Mouse (Mus musculus) erythroid progenitor cell, adult 5-6 weeks (primary cell): ENCODE results near the gene Lax1. TPM values are rescaled to one million over a fixed set of nuclear protein-coding genes. Genes with fewer than 3 reads are reported as not detected.
"Not testable (repeated sequence)": the region's sequence is repeated elsewhere in the genome, so short reads cannot be mapped to it uniquely, and the experiment has no call there.

Experiments
- ATAC-seq: replicated peaks from 2 replicates; pipeline ENCODE4 v1.8.0; 2016; ENCODE audit warnings: moderate number of reproducible peaks, mild to moderate bottlenecking, moderate TSS enrichment, inconsistent platforms; ENCODE audit not compliant: poor library complexity, low FRiP score, severe bottlenecking
- total RNA-seq, 2 experiments: library from RNA; stranded (forward) in 1 of 2; stranded (reverse) in 1 of 2; fragments of 150-400 nt in 1 of 2; fragments of 186-747, 209-891 nt in 1 of 2; gene quantifications; 2 replicates each; pipeline versions ENCODE4 v1.2.3 to v1.2.4; 2015 to 2017; ENCODE audit warnings: low replicate concordance in 2 of 2

Lax1 gene
- total RNA-seq (2015; ENCODE audit: low replicate concordance) (2.9 TPM in 1 of 2 replicates, not detected in the other), total RNA-seq (2017; ENCODE audit: low replicate concordance) (1.8 and 4.0 TPM in 2 replicates)

DNA sequence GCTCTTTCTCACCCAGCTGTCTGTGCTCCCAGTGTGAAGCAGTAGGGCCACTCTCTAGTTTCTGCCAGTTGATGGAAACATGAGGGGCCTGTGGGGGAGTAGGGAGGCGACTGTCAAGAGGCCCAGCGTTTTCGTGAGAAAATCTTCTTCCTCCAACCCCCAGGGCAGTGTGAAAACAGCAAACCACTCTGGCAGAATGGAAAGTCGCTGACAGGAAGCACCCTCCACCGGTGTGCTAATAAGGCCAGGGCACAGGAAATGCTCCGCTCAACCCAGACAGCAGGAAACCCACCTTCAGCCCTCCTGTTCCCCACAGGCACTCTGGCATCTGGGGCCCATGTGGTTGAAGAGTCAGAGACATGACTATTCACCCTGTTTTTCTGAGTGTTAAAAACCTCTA is at the start of gene Lax1:
Lax1 (minus strand) TSS at position 212 of the 400 bp plus-strand sequence.
- ATAC-seq = no peak

DNA sequence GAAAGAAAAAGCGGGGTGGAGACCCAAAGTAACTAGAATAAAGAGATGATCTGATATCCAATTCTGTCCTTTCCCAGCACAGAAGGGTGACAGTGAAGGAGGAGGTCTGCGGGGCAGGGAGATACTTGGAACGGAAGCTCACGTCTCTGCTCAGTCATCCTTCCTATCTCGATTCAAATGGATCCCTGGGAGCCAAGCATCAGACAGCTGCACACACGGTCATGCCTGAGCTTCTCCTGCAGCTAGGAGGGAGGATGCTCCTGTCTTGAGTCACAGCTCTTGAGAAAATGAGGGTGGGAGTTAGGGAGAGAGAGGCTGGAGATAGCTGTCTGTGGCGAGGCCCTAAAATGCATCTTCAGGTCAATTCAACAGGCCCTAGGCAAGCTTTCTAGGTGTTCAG is 46.8 kb upstream of the Lax1 start:
- no peak for ATAC-seq

DNA sequence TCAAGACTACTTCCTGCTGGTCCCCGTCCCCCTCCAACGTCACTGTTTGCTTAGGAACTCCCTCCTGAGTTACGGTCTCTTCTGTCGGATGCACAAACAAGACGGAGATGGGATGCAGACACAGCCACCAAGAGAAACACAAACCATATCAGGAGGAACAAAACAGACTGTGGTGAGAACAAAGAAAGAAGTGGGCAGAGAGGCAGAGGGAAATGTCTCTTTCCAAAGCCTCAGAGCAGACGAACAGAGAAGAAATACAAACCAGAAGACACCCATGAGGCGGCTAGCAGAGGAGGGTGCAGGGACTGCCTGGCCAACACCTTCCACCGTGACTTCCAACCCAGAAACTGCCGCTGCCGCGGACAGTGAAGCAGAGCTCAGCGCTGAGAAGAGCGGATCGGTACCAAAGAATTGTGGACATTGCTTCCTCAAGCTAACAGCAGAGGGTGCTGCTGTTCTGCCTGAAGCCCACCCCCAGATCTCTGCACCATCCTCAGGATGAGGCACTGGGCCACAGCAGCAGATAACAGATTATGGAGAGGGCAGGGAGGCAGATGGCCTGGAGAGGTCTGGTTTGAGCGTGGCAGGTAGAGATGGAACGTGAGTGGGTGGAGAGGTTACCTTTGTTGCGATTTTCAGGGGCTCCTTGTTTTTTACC is 46.2 kb upstream of the Lax1 start:
- ATAC-seq = 0 out of 2 replicates have a peak, but pooled peaks have one; percentile 21

DNA sequence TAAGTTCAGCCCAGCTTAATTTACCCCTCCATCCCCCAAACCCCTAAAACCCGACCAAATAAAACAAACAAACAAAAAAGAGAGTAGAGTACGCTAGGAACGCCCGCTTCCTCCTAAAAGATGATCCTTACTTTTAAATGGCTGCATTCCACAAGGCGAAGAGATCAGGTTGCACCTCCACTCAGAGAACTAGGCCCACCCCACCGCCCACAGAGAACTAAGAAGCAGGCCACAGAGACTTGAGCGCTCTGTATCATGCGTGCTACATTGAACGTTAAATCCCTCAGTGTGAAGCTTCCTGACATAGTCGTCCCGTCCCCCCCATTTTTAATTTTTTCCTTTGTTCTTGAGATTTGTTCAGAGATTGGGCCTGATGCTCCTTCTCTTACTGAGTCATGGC is 42.9 kb upstream of the Lax1 start:
- no peak for ATAC-seq

DNA sequence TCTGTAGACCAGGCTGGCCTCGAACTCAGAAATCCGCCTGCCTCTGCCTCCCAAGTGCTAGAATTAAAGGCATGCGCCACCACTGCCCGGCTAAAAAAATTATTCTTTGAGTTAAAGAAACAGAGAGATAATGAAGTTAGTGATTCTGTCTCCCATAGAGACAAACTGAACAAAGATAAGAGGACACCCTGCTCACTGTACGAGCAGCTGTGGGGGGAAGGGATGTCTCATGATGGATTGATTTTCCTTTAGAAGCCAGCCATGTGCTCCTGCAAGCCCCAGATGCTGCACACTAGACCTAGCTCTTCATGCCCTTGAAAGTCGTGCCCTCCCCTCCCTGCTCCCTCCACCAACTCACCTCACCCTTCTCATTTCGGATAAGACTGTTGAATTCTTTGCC is 38.4 kb upstream of the Lax1 start:
- 0 out of 2 replicates have a peak, but pooled peaks have one; percentile 22 for ATAC-seq

DNA sequence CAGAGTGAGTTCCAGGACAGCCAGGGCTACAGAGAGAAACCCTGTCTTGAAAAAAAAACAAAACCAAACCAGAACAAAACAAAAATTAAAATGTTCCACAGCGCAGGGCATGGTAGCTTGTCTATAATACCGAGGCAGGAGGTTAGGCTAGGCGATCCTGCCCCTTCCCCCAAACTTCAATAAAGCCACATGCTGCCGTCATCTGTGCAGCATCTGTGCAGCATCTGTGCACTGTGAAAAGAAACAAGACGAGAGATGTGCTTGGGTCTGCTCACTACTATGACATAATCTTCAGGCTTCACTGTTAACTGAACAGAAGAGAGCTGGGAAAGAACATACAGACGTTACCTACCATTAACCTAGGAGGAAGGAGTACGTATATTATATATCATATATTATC is 30.4 kb upstream of the Lax1 start:
- no peak for ATAC-seq

DNA sequence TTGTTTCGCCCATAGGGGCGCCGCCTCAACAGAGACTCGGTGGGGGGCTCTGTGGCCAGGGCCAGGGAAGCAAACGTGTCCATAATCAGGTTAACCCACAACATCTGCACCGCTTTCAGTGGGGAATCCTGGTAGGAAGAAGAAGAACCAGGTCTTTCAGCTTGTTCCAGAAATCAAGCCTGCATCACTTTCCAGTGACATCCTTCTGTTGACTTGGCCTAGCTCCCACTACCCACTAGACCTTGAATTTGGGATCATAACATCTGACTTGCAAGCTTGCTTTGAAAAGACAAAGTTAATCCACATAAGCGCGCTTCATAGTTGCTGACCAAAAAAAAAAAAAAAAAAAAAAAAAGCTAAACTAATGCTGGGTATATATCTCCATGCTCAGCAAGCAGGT is 28.9 kb upstream of the Lax1 start:
- ATAC-seq = no peak

DNA sequence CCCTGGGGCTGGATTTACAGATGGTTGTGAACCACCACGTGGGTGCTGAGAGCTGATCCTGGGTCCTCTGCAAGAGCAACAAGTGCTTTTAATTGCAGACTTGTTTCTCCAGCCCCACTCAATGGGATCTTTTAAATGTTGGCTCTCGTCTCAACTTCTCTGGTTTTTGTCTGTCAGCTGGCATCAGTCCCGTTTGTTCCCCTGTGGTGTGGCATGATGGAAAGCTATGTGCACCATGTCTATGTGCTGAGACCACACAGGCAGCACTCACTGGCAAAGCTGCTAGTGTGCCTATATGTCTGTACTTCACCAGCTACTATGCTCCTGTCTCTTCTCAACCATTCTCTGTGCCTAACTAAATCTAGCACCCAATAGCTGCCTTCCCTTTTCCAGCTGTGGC is 28.4 kb upstream of the Lax1 start:
- ATAC-seq = no peak

DNA sequence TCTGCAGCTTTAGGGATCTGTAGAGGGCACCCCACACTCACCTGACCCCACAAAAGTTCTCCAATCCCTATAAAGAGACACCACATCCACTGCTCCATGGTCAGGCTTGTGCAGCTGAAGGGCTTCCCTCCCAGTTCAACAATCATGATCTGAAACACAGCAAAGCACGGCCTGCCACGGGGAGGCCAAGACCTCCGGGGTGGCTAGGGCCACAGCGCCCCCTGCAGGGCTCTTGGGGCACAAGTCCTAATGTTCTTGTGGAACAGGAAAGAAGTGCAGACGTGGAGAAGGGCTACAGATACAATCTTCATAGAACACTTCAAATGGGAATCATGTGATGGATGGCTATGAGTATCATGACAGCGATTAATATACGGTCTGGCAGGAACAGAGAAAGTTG is 26.6 kb upstream of the Lax1 start:
- no peak; the same call in 1 of the 2 replicates for ATAC-seq

DNA sequence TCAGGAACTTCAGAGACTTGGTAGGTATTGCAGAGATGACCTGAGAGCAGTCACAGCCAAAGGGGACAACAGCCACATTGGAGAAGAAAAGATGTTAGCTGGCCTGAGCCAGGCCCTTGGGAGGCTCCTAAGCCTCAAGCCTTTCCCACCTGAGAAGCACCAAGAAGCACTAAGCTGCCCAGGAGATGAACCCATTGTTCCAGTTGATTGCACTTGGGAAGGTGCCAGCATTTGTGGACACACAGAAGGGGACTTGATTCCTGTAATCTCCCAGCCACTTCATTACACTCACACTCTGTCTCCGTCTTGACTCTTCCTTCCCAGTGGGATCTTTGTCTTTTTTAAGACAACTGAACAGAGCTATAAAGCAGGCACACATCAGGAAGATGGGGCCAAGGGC is 25.3 kb upstream of the Lax1 start:
- ATAC-seq = no peak

DNA sequence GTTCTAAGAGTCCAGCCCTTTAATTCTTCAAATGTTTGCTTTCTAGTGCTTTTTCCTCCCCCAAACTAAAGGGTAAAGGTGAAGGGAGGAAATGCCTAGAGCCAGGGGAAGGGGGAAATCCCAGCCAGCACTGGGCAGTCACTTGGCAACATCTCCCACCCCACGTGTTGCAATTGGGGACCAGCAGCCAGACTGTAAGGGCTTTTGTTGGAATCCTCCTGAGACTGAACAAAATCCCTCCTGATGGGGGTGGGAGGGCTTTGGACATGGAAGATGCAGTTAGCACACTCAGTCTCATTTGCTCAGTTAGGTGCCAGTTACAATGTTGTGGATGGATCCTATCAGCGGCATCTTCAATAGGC is 23.1 kb upstream of the Lax1 start:
- ATAC-seq = no peak

DNA sequence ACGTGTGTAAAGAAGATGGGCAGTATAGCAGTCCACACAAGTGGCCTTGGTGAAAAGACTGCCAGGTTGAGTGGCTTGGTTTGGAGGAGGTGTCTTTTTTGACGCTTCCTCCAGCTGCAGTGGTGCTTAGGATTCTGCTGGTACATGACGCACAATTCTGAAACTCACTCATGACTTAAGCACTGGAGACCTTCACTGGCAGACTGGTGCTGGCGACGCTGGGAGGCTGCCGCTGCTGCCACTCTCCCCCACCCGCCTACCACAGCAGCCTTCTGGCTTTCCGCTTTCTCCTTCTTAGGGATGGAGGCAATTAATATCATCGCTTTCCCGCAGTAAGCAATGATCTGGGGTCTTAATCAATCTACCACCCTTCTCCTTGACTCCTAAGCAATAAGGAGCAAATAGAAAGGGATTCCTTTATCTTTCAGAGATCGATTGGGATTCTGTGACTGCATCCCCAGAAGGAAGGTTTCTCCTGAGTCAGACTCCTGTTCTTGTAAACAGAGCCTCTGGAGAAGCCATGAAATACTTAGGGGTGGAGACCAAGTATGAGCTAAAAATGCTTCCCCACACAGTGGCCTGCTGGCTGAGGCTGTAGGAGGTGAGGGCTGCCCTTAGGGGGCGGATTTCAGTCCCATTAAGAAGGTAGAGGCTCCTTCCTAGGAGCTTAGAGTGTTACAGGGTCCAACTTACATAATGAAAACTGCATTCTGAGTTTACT is 22.5 kb upstream of the Lax1 start:
- ATAC-seq = no peak

DNA sequence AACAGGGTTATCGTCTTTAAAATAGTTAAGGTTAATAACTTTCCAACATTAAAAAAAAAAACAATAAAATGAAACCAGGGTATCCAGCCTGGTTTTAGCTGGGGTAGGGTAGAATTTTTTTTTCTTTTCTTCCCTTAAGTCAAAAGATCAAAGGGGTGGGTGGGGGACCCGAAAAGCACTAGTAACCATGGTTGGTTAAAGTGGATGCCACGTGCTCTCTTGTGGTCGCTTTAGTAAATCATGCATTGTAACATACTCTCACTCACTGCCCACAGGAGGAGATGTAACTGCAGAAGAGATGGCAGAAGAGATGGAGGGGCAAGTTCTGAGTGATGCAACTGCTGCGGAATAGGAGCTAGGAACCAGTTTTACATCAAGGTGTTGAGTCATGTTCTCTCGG is 21.5 kb upstream of the Lax1 start:
- ATAC-seq = no peak

DNA sequence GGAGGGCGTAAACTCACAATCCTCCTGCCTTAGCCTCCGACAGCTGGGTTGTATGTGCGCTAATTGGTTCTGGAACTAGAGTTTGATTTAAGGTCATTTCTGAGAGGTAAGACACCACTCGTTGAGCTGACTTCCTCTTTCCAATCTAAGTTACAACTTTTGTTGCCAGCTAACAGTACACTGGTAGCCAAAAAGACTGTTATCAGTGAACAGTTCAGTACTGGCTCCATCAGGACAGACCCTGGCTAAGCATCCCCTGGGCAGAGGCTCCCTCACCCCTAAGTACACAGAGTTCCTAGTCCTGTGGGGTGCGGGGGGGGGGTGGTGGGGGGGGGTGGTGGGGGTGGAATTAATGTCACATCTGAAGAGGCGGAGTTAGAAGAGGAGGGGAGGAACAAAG is 21.0 kb upstream of the Lax1 start:
- no peak for ATAC-seq

DNA sequence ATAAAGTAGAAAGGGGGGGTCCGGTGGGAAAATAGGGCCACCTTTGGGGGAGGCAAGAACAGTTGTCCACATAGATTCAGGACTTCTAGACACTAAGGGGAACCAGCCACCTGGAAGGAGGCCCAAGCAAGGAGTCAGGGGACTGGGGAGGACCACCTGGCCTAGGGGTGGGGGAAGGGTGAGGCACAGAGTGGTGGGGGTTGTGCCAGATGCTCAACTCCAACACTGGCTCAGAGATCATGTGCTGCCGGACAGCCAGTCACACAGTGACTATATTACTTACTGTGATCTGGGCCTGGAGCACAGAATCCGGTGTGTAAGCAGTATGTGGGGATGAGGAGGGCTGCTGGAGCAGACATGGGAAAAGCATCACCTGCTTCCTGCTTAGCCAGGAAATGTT is 19.4 kb upstream of the Lax1 start:
- ATAC-seq = no peak

DNA sequence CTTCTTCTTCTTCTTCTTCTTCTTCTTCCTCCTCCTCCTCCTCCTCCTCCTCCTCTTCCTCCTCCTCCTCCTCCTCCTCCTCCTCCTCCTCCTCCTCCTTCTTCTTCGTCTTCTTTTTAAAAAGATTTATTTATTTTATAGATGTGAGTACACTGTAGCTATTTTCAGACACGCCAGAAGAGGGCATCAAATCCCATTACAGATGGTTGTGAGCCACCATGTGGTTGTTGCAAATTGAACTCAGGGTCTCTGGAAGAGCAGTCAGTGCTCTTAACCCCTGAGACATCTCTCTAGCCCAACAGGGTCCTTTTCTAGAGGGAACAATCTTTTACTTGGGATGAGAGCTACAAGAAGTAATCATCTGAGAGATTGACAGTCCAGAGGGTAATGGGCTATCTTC is 11.9 kb upstream of the Lax1 start:
- not testable (repeated sequence) for ATAC-seq

DNA sequence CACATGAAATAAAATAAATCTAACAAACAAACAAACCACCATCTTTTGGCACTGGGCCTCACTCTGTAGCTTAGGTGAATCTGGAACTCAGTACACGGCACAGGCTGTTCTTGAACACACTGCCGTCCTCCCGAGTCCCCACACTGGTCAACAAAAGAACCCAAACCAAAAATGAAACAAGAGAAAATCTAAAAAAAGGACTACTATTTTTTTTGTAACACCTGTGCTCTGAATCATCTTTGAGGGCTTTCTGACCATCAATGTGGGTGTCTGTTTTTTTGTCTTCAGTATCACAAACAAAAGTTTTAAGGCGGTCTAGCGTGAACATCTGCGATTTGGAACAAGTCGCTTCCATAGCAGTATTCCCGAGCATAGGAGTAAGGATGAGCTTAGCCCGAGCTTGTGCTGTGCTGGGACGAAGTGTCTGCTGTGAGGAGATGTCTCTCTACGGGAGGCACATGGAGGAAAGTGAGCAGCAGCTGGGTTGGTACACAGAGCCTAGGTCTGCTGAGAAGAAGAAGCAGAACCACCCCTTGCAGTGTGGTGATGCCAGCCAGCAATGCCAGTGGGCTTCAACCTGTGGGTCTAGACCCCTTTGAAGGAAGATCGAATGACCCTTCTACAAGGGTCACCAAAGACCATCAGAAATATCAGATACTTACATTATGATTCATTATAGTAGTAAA is 8.2 kb upstream of the Lax1 start:
- ATAC-seq = no peak

DNA sequence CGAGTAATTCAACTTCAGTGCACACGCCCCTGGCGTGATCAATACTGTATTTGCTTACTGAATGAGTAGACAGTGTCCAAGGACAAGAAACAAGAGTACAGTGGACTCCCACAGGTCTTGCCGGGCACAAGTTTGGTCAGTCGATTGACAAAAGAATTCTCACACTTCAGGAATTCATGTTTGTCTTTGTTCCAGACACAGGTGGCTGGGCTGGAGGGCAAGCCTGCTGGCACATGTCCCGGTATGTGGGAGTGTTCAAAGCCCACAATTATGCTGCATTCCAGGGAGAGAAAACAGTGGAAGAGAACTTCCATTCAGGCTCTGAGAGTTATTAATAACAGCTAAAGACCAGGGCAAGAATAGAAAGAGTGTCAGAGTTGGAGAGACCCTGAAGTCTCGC is 6.0 kb upstream of the Lax1 start:
- ATAC-seq = no peak

DNA sequence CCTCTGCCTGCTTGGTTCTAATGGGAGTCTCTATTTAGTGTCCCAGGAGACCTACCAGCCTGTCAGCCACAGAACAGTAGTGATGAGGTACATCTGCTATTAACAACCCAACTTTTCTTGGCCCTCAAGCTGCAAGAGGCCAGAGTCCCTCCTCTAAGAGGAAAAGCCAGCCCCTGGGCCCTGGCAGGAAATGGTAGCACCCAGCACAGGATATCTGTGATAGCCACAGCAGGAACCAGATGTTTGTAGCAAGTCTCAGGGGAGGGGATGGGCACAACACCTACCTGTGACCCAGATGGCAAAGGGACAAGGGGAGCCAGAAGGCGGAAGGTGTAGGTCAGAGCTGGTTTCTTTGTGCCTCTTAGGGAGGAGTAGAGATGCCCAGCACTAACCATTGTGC is 5.0 kb upstream of the Lax1 start:
- ATAC-seq = no peak

DNA sequence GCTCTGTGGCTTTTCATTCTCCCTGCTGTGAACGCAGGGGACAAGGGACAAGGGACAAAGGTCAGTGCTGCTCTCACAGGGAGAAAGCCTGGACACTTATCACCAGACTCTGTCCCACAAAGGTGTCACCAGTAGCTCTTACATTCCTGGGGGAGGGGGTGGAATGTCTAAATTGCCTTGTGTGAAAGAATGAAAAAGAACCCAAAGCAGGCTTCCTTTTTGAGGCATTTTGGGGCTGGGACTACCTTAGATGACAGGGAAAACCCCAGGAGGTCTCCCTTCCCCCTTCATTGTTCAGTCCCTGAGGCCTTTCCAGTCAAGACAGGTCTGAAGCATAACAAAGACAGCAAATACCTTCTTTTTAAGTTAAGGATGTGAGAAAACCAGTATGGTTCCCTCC is 4.4 kb upstream of the Lax1 start:
- ATAC-seq = no peak

DNA sequence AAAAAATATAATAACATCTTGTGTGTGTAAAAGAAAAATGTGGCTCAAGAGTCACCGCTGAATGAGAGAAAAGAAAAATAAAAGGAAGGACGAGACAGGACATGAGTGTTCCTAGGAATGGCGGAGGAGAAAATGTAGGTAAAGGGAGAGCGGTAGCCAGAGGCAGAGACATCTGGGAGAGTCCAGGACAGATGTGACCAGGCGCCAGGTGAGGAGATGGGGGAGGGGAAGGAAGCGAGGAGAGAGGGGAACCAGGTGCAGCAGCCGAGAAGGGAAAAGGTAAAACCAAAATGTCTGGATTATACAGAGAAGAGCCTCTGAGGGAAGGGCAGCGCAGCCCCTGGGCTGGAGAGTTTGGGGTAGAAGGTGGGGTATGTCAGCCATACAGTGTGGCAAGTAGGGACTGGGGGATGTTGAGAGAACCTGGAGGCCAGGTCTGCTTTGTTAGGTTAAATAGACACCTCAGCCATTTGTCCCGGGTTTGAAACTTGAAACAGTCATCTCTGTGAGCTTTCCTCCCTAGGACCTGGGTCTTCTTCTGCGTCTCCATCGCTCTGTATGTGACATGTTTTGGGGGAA is 3.7 kb upstream of the Lax1 start:
- ATAC-seq = no peak
